Mouse (Mus musculus) kidney, postnatal 0 days (tissue): ENCODE measurements around the gene Cd47. TPM values are rescaled to one million over a fixed set of nuclear protein-coding genes. Genes with fewer than 3 reads are reported as not detected.

Experiments
- ATAC-seq: fragments of 200-750 bp; cut with Nextera tagmentation; replicated peaks from 2 replicates; pipeline ENCODE4 v1.8.0; 2017; ENCODE audit warnings: low read depth, moderate number of reproducible peaks, moderate TSS enrichment, moderate library complexity; ENCODE audit not compliant: low FRiP score
- DNase-seq: peaks from one replicate; pipeline ENCODE4 v3.0.0-alpha.2; 2016; ENCODE audit warnings: low spot score
- H3K27ac ChIP-seq: fragments of 300-500 bp; sonication (generic); 2 replicates; pipeline ENCODE4 v1.5.1; 2014; ENCODE audit warnings: mild to moderate bottlenecking
- H3K27me3 ChIP-seq: fragments of 300-500 bp; sonication (generic); 2 replicates; pipeline ENCODE4 v1.6.1; 2014; ENCODE audit warnings: low read length, mixed read lengths; ENCODE audit not compliant: insufficient read depth
- H3K36me3 ChIP-seq: fragments of 300-500 bp; sonication (generic); 2 replicates; pipeline ENCODE4 v1.6.1; 2014; ENCODE audit warnings: low read length, mixed read lengths; ENCODE audit not compliant: insufficient read depth
- H3K4me1 ChIP-seq: fragments of 300-500 bp; sonication (generic); replicated peaks from 2 replicates; pipeline ENCODE4 v1.6.1; 2014; ENCODE audit warnings: antibody characterized with exemption, low read length, mixed read lengths; ENCODE audit not compliant: insufficient read depth
- H3K4me2 ChIP-seq: fragments of 300-500 bp; sonication (generic); 2 replicates; pipeline ENCODE4 v1.6.1; 2014; ENCODE audit warnings: mild to moderate bottlenecking, low read length, moderate library complexity, mixed read lengths
- H3K4me3 ChIP-seq: fragments of 300-500 bp; sonication (generic); replicated peaks from 2 replicates; pipeline ENCODE4 v1.5.1; 2014; ENCODE audit warnings: low read depth, low read length
- H3K9ac ChIP-seq: fragments of 300-500 bp; sonication (generic); 2 replicates; pipeline ENCODE4 v1.6.1; 2014; ENCODE audit warnings: low read depth, low read length
- H3K9me3 ChIP-seq: fragments of 300-500 bp; sonication (generic); replicated peaks from 2 replicates; pipeline ENCODE4 v1.6.1; 2016; ENCODE audit warnings: low read length, inconsistent platforms, mixed read lengths
- CTCF ChIP-seq: IDR thresholded peaks from 2 replicates; pipeline ENCODE4 v1.5.1; 2016; ENCODE audit warnings: antibody characterized with exemption, low read depth, mild to moderate bottlenecking, moderate library complexity
- WGBS: fragments of 180-500 bp; shearing (Covaris S2); extraction: QIAGEN DNeasy Blood & Tissue Kit; methylation state at CpG from one replicate; pipeline ENCODE4 v1.1.7; 2014; 5-methylcytosine and 5-hydroxymethylcytosine counted together
- polyA plus RNA-seq: library from polyadenylated mRNA; unstranded; fragments of >200 nt; fragmentation: Nextera tagmentation; extraction: Ambion mirVana; gene quantifications from 2 replicates; pipeline ENCODE4 v1.2.1, GENCODE M21; 2015

The Cd47 gene
- polyA plus RNA-seq, 1 experiment from 2014 or later: 95.6 TPM

DNA sequence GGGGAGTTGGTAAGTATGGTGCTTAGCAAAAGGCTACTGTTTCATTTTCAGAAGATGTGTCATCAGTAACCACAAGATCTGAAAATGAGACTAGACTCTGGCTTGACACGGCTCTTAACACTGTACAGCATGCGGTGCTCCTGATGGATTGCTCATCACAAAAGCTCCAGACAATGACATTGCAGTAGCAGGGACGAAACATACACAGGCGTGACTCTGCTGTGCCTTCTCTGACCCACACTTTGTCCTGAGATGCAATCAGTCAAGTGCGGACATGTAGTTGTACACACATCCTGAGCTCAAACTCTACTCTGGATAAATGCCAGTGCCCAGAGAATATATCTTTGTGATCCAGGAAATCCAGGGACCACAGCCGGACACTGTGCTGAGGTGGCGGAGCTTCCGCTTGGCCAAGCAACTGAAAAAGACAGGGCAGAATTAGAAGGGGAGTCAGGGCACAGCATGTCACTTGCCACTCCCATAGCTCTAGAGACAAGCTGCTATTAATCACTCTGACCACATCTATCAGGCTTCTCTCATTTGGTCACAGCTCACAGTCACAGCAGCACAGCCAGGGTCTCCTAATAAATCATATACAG lies 151.7 kb downstream of the Cd47 start:
- Histone ChIP-seq H3K4me1 (no peaks in the 10 kb centered on the region; the same call in 1 of the 2 replicates), H3K9me3 (no peaks in the 10 kb centered on the region), H3K9ac (no peak overlapping the region), H3K36me3 (no peaks in the 10 kb centered on the region), H3K4me2 (peak overlapping the region; percentile 13; the same call in 1 of the 2 replicates), H3K27me3 (no peaks in the 10 kb centered on the region), H3K27ac (peak overlapping the region; percentile 43; the same call in 1 of the 2 replicates), H3K4me3 (no peak overlapping the region)
- no peak for TF ChIP-seq CTCF
- 33% methylated on average over 8 of the region's 8 CpGs for WGBS
- peak; percentile 46 for DNase-seq
- peak; percentile 58; the same call in 1 of the 2 replicates for ATAC-seq

- Histone ChIP-seq H3K36me3 (no peaks in the 10 kb centered on the region), H3K27me3 (no peaks in the 10 kb centered on the region), H3K9ac (no peak overlapping the region), H3K4me2 (no peak overlapping the region), H3K4me1 (no peaks in the 10 kb centered on the region; the same call in 1 of the 2 replicates), H3K27ac (no peak overlapping the region), H3K4me3 (no peak overlapping the region), H3K9me3 (no peaks in the 10 kb centered on the region)
- no peak for TF ChIP-seq CTCF
- 38% methylated on average over 3 of the region's 3 CpGs for WGBS
- DNase-seq (peak; percentile 87), ATAC-seq (no peak; the same call in 1 of the 2 replicates)
Observed at GRCm38 (mm10) chr16:49953817-49954216, 153.5 kb downstream of the Cd47 start.

GRCm38 (mm10) chr16:49954909-49955308 lies 154.6 kb downstream of the Cd47 start:
- Histone ChIP-seq H3K4me1 (no peaks in the 10 kb centered on the region; the same call in 1 of the 2 replicates), H3K9ac (no peak overlapping the region), H3K9me3 (no peaks in the 10 kb centered on the region), H3K4me3 (no peak overlapping the region), H3K27ac (no peak overlapping the region), H3K27me3 (no peaks in the 10 kb centered on the region), H3K36me3 (no peaks in the 10 kb centered on the region), H3K4me2 (no peak overlapping the region)
- DNase-seq (no peak), ATAC-seq (no peak)
- WGBS: 94% methylated on average over 10 of the region's 10 CpGs
- TF ChIP-seq CTCF: no peak

- 87% methylated on average over 2 of the region's 2 CpGs for WGBS
- no peak overlapping the region for H3K4me2 ChIP-seq
- no peak overlapping the region for H3K9ac ChIP-seq
- no peak overlapping the region for H3K4me3 ChIP-seq
- no peak overlapping the region for H3K27ac ChIP-seq
- no peaks in the 10 kb centered on the region for H3K27me3 ChIP-seq
- H3K9me3 ChIP-seq: no peaks in the 10 kb centered on the region
- H3K36me3 ChIP-seq: no peaks in the 10 kb centered on the region
- DNase-seq (no peak), ATAC-seq (no peak)
- no peaks in the 10 kb centered on the region; the same call in 1 of the 2 replicates for H3K4me1 ChIP-seq
- TF ChIP-seq CTCF: no peak
Observed at GRCm38 (mm10) chr16:49955325-49955724, 155.0 kb downstream of the Cd47 start.

DNA sequence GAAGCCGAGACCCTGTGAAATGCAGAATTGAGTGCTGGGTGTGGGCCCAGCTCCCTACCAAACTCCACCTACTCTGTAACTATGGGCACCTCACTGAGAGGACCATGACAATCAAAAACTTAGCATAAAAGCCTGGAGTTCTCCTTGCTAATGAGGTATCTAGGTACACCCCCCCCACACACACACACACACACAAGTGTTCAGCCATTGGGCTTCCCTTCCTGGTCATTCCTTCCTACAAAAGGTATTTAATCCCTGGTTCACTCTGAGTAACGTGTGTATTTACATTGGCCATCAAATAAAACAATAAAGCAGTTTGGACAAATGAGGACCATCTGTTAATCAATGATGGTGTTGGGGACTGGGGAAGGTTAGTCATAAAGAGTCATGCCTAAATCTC lies 155.6 kb downstream of the Cd47 start:
- H3K9me3 ChIP-seq: no peaks in the 10 kb centered on the region
- H3K4me3 ChIP-seq: no peak overlapping the region
- H3K4me2 ChIP-seq: no peak overlapping the region
- H3K27ac ChIP-seq: no peak overlapping the region
- H3K27me3 ChIP-seq: no peaks in the 10 kb centered on the region
- H3K36me3 ChIP-seq: no peaks in the 10 kb centered on the region
- ATAC-seq: no peak
- TF ChIP-seq CTCF: no peak
- H3K4me1 ChIP-seq: no peaks in the 10 kb centered on the region; the same call in 1 of the 2 replicates
- DNase-seq: no peak
- WGBS: 75% methylated on average over 2 of the region's 2 CpGs
- no peak overlapping the region for H3K9ac ChIP-seq

- H3K36me3 ChIP-seq: no peaks in the 10 kb centered on the region
- no peaks in the 10 kb centered on the region for H3K27me3 ChIP-seq
- no peak overlapping the region for H3K4me3 ChIP-seq
- no peak overlapping the region for H3K9ac ChIP-seq
- ATAC-seq (no peak), DNase-seq (no peak)
- H3K4me2 ChIP-seq: no peak overlapping the region
- no peaks in the 10 kb centered on the region; the same call in 1 of the 2 replicates for H3K4me1 ChIP-seq
- WGBS: 84% methylated on average over 7 of the region's 7 CpGs
- no peak for TF ChIP-seq CTCF
- no peaks in the 10 kb centered on the region for H3K9me3 ChIP-seq
- H3K27ac ChIP-seq: no peak overlapping the region
Observed at GRCm38 (mm10) chr16:49956531-49957302, 156.4 kb downstream of the Cd47 start.
